Mouse (Mus musculus): ENCODE data around the gene Krtcap3. TPM values are rescaled to one million over a fixed set of nuclear protein-coding genes. Genes with fewer than 3 reads are reported as not detected.
"Not testable (repeated sequence)": the region's sequence is repeated elsewhere in the genome, so short reads cannot be mapped to it uniquely, and the experiment has no call there.

Krtcap3 gene
- 1 to 10 TPM; 2.2 to 4.0 TPM for total RNA-seq (2021)

DNA sequence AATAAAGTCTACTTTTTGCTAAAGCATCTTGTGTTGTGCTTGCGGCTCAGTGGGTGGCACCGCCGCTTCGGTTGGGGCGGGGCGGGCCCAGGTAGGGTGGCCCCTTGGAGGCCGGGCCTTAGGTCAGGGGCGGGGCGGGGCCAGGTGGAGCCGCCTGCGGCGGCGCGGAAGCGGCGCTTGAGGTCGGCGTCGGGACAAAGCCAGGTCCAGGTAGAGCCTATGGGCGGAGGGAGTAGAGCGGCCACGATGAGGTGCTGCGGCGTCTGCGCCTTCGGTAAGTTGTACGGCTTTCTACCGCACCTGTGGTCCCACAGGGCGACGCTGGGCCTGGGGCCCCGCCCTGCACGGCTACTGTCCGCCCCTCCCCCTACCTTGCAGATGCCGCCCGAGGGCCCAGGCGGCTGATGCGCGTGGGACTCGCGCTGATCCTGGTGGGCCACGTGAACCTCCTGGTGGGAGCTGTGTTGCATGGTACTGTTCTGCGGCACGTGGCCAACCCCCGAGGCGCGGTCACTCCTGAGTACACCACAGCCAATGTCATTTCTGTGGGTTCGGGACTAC, at the start of gene Krtcap3:
Gene Krtcap3 (plus strand): TSS at position 151 of the 561 bp plus-strand sequence.
- peak in 1 of 2 experiments; percentile 43 for DNase-seq (ENCODE audit: low spot score in 2 of 2)
- intact Hi-C loops (cut with DNase I), result no loop called here

DNA sequence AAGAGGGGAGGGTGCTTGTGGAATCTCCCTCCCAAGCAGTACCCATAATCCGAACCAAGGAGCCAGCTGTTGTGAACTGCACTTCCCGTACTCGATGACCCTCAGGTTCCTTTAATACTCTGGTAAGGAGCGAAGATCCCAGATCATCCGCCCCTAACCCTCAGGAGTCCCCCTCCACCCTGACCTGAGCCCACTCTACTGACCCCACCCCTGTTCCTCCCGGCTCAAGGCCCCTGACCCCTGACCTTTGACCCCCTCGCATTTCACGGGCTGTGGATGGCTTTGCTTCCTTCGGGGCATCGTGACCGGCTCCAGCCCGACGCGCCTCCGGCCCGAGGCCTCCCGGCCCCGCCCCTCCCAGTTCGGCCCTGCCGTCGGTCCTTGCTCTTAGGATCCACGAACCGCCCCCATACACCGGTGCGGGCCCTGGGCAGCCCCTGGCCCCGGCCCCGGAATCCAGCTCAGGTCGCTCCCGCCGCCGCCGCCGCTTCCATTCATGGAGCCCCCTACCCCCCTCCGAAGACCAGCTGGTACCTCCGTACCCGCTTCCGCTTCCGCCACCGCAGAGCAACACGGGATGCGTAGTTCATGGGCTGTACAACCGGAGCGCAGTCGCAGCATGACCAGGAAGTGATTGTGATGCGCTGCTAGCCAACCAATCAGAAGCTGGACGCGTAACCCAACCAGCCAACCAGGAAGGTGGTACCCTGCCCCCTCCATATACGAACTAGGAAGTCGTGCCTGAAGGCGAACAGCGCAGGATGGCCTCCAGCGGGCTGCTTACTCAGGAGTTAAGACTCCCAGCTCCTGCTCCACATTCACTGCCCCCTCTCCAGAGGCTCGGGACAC, 49.5 kb upstream of the Krtcap3 start, which contains the start of gene Zfp513:
Gene Zfp513 (minus strand): TSS at position 562 of the 849 bp plus-strand sequence.
- peak; percentile 97 for DNase-seq (ENCODE audit: low spot score in 2 of 2)
- intact Hi-C loops (cut with DNase I), result loop anchor here (1.0 kb wide), 1 partner anchor 9 kb away; the partner anchor contains the start of genes Eif2b4 and Snx17

DNA sequence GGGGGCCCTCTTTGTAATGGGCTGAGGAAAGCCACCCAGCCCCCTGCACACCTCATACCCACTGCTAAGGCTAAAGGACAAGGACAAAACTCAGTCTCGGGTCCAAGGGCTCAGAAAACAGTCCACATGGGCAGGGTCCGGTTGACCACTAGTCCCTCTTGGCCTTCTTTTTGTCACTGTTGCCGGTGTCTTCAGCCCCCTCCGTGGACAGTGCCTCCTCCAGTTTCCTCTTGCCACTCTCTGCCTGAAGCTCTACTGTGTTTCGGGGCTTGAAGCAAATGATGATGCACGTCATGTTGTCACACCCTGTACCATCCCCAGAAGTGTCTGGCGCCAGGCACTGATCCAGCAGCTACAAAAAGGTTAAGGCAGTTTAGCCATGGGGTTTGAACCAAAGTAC, 48.6 kb upstream of the Krtcap3 start:
- no peak for DNase-seq (ENCODE audit: low spot score in 2 of 2)
- intact Hi-C loops (cut with DNase I), result loop anchor here (1.0 kb wide), 1 partner anchor 10 kb away; the partner anchor contains the start of genes Eif2b4 and Snx17

DNA sequence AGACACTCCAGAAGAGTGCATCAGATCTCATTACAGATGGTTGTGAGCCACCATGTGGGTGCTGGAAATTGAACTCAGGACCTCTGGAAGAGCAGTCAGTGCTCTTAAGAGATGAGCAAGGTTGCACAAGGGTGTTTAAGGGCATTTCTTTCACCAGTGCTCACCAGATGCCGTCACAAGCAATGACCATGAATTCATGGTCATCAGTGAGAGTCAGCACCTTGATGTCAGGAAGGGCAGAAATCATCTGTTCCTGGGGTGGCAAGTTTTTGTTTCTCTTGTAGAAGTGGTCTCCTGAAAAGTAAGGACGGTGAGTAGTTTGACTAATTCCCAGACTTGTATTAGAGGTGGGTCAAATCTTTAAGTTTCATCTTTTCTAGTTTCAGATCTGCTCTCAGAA, 47.6 kb upstream of the Krtcap3 start:
- DNase-seq (ENCODE audit: low spot score in 2 of 2), result no peak
- intact Hi-C loops (cut with DNase I), result no loop called here

DNA sequence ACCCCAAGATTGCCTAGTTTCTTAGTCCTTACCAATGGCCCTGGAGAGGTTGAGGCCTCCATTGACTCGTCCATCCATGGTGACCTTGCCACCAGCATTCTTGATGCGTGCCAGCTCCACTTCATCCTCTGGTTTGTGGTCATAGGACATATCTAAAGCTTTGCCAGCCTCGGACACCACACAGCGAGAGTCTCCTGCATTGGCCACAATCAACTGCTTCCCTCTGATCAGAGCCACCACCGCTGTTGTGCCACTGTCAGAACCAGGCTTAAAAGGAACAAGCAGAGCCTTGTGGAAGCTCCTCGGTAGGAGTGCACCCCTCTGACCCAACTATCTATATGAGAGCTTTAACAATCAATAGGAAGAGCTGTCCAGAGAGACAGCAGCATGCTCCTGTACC, 47.1 kb upstream of the Krtcap3 start:
- no peak for DNase-seq (ENCODE audit: low spot score in 2 of 2)
- intact Hi-C loops (cut with DNase I), result no loop called here

DNA sequence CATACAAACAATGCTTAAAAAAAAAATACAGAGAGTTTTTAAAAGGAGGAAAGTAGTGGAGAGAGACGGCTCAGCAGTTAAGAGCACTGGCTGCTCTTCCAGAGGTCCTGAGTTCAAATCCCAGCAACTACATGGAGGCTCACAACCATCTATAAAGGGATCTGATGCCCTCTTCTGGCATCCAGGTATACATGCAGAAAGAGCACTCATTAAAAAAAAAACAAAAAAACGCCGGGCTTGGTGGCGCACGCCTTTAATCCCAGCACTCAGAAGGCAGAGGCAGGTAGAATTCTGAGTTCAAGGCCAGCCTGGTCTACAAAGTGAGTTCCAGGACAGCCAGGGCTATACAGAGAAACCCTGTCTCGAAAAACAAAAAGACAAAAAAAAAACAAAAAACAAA, 34.9 kb upstream of the Krtcap3 start:
- intact Hi-C loops (cut with DNase I), result loop anchor here (5.0 kb wide), 1 partner anchor 111 kb away; no protein-coding TSS in a partner anchor
- not testable (repeated sequence) for DNase-seq (ENCODE audit: low spot score in 2 of 2)

DNA sequence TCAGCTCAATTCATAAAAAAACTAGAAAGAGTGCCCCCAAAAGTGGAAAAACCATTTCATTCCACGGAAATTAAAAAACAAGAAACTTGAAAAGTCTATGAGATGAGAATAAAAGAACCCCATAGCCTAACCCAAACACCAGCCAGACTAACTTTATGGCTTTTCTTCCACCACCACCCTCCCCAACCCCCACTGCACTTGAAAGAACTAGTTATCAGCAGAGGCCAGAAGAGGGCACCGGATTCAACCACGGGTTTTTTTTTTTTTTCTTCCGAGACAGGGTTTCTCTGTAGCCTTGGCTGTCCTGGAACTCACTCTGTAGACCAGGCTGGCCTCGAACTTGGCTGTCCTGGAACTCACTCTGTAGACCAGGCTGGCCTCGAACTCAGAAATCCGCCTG, 33.2 kb upstream of the Krtcap3 start:
- DNase-seq (ENCODE audit: low spot score in 2 of 2), result no peak
- intact Hi-C loops (cut with DNase I), result loop anchor here (5.0 kb wide), 1 partner anchor 109 kb away; no protein-coding TSS in a partner anchor

DNA sequence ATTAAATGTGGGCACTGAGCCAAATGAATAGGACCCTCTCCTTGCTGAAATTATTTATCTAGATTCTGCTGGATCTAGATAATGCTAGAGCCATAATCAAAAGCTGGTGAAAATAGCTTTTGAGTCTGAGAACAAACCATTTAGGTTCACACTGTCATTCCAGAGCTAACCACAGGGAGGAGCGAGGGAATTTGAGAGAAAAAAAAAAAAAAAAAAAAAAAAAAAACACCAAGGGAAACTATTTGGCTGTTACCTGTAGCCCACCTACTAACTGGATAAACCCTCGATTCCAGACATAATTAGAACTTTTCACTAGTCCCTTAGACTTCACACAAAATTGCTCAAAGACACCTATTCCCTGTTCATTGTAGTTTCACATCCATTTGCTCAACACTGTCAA, 32.4 kb upstream of the Krtcap3 start:
- no peak for DNase-seq (ENCODE audit: low spot score in 2 of 2)
- intact Hi-C loops (cut with DNase I), result loop anchor here (5.0 kb wide), 1 partner anchor 108 kb away; no protein-coding TSS in a partner anchor

DNA sequence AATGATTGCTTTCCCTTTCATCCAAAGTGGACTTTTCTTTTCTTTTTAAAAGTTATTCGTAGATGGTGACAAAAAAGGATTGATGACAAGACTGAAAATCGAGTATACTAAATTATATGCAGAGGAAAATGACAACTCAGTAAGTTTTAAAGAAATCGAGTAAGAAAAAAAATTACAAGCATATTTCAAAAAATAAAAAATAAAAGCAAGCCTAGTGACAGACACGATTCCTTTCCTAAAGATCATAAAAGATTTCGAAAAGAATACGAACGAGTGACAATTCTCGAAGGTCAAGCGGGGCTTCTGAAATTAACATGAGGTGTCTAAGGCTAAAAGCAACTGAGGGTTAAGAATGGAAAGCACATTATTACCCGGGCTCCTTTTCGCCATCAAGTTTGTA, 32.0 kb upstream of the Krtcap3 start:
- intact Hi-C loops (cut with DNase I), result loop anchor here (5.0 kb wide), 1 partner anchor 108 kb away; no protein-coding TSS in a partner anchor
- DNase-seq (ENCODE audit: low spot score in 2 of 2), result no peak

DNA sequence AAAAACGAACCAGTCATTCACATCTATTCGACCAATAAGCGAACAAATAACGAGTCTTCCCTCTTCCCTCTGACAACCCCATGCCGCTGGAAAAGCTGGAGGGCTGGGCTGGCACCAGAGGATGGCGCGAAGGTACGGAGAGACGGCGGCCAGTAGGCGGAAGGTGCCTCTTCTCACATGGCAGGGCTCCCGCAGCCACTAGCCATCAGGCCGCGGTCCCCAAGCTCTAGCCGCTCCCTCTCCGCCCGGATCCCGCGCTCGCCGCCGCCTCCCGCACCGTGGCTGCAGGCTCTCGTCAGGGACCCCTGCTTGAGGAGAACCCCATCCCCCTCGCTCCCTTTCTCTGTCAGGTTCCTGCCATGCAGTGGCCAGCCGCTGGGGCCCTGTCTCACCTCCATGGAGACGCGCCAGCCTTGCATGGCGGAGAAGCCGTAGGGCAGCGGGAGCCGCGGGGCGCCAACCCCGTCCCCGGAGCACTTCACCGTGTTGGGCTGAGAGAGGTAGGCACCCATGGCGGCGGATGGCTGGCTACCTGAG, 31.5 kb upstream of the Krtcap3 start:
- peak; percentile 63 for DNase-seq (ENCODE audit: low spot score in 2 of 2)

DNA sequence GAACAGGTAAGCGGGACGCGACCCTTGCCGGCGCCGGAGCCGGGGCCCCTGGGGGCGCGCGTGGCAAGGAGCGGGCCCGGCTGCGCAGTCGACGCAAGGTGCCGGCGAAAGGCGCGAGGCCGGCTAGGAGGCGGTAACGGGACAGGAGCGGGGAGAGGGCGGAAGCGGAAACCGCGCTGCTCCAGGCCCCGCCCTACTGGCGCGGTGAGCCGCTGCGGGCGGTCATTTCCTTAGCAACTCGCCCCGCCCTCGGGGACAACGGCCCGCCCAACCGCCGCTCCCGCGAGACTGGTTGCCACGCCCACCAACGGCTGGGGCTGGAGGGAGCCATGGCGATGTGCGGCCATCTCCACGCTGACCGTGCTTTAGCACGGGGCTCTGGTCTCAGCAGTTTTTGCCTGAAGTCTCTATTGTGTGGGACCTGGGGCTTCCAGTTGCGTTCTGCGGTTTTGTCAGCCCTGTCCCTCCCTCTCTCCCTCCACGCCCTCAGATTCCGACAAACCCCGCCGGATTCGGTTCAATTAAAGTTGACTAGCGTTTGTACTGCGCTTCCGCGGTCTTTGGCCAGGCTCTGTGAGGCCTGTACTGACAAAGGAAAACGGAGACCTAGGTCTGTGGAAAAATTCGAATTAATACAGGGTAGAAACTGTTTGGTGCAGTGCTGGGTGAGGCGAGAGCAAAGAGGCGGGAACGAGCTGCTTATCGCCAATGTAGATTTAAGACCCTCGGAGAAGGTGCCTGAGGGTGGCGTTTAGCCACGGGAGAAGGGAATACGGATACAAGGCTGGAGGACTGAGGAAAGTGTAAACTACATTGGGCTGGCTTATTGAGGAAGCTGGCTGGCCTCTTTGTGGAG, 30.8 kb upstream of the Krtcap3 start, which contains the start of gene Ppm1g:
Gene Ppm1g (minus strand): TSS at position 240 of the 856 bp plus-strand sequence.
- intact Hi-C loops (cut with DNase I), result loop anchor here (1.0 kb wide), 1 partner anchor 20 kb away; the partner anchor contains the start of gene Nrbp1
- peak; percentile 97 for DNase-seq (ENCODE audit: low spot score in 2 of 2)

More for the DNA sequence above, 31.5 kb upstream of the Krtcap3 start:
- intact Hi-C loops (cut with DNase I), result loop anchor here (1.0 to 5.0 kb wide), 2 partner anchors 20 to 107 kb away; partner anchors contain the start of gene Nrbp1

DNA sequence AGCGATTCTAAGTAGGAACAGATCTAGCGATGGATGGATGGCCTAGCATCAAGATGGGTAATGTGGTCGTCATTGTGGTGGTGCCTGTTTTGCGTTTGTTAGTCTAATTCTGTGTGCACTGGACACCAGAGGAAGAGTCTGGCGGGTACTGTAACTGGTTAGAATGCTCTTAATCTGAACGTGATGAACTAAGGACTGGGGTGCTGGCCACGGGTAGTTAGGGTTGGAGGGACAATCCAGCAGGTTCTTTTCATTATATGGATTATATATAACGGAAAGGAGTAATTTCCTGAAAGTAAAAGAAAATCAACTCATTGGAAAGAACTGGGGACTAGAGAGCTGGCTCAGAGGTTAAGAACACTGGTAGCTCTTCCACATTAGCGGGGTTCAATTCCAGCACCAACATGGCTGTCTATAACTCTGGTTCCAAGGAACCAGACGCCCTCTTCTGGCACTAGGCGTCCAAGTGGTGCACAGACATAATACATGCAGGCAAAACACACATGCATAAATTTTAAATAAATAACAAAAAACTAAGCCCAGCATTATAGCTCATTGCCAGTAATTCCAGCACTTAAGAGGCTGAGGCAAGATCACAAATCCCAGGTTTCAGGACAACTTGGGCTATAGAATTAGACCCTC, 30.1 kb upstream of the Krtcap3 start:
- intact Hi-C loops (cut with DNase I), result no loop called here
- no peak for DNase-seq (ENCODE audit: low spot score in 2 of 2)

DNA sequence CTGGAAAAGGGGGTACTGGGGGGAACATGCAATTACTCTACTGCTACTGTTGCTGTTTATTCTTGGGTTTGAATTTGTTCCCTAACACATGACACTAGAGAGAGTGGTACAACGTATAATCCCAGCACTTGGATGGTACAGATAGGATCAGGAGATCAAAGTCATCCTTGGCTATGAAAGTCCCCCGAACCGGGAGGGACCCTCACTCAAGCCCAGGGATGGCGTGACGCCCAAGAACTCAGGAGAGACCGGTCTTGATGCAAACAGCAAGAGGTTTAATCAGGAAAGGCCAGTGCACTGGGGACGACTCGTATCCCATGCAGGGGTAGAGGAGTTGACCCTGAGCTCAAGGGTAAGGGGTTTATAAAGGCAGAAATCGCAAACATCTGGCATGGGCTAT, 28.8 kb upstream of the Krtcap3 start:
- DNase-seq (ENCODE audit: low spot score in 2 of 2), result no peak
- intact Hi-C loops (cut with DNase I), result no loop called here

DNA sequence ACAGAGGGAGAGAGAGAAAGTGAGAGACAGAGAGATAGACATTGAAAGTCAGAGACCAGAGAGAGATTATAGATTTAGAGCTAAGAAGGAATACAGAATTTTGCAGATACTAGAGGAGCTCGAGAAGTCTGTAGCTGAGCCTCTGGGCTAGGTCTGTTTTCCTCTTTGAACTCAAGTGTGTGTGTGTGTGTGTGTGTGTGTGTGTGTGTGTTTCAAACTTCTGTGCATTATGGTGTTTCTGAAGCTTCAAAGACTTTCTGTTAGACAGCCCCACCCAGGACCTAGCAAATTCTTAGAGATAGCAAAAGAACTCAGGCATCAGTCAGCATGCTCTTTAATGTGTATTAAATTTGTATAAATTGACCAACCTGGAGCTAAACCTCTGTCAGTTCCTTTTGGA, 24.9 kb upstream of the Krtcap3 start:
- intact Hi-C loops (cut with DNase I), result no loop called here
- no peak for DNase-seq (ENCODE audit: low spot score in 2 of 2)

DNA sequence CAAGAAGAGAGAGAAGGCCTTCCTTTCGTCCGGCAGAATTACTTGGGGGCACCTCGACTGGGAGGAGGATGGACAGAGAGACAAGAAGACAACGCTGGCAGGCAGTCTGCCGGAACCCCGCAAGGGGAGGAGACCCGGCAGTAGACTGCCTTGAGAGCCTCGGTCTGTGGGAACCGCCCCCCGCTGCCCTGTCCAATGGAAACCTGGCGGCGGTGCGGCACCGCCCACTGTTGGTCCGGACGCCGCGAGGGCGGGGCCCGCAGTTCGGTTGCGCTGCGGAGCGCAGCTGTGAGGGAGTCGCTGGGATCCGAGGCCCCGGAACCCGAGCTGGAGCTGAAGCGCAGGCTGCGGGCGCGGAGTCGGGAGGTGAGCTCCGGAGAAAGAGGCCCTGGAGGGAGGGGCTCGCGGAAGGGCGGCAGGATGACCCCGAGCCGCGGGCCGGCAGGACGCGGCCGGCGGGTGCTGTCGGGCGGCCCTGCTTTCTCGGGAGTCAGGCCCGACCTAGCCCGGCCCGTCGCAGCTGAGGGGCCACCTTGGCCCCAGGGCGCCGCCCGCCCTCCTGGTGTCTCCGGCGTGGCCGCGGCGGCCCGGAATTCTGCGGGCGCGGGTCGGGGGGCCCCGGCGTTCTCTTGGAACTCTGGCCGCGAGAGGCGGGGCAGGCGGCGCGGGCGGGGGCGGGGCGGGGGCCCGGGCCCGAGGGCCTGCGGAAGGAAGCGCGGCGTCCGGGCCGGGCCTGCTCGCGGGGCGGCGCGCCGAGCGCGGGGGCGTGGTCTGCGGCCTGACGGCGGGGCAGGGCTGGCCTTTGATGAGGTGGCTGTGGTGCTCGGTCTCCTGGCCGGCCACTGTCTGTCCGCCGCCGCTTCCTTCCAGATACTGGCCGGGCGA, 10.6 kb upstream of the Krtcap3 start, which contains the start of the genes Nrbp1 and Gm9970:
Gene Nrbp1 (plus strand): TSS at position 228 of the 885 bp plus-strand sequence.
Gene Gm9970 (minus strand): TSS at position 596 of the 885 bp plus-strand sequence.
- DNase-seq (ENCODE audit: low spot score in 2 of 2), result peak; percentile 94 to 97
- intact Hi-C loops (cut with DNase I), result loop anchor here (1.0 to 2.0 kb wide), 2 partner anchors 21 to 50 kb away; partner anchors contain the start of genes Ift172 and Ppm1g

DNA sequence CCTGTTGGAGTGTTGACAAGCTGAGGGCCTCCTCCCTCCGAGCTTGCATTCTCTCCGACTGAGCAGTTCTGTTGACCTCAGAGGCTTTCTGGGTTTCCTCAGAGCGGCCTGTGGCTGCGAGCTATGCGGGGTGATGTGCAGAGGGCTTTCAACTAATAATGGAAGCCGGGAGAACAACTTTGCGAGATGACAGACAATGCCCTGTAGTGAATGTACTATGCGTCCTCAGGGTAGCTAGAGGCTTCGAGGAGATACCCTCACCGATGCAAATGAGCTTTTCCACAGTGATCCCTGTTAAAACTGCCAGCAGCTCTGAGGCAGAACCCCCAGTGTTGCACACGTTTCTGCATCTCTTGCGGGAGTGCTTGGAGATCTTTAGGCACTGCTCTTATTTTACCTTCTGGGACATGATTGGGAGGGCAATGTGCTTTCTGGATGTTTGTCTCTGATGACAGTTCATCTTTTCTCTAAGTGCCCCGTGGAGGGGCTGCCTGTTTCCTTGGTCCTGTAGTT, 9.9 kb upstream of the Krtcap3 start:
- DNase-seq (ENCODE audit: low spot score in 2 of 2), result no peak
- intact Hi-C loops (cut with DNase I), result loop anchor here (2.0 kb wide), 1 partner anchor 49 kb away; the partner anchor contains the start of gene Ift172

DNA sequence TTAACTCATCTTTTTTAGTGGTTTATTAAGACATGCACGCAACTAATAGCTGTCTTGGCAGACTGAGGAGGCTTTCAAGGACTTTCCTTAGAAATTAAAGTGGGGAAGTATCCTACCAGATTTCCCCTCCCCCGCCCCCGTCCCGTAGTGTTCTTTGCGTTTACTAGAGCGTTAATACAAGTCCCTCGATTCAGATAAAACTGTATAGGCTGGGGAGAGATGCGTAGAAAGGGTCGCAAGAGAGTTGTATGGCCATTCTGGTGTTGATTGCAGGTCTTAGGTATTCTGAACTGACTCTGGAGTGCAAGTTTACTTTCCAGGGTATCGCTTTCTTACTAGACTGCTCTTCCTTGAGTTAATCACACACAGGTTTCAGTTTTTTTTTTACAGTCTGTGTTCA, 9.3 kb upstream of the Krtcap3 start:
- intact Hi-C loops (cut with DNase I), result no loop called here
- DNase-seq (ENCODE audit: low spot score in 2 of 2), result no peak
